Mouse (Mus musculus): ENCODE measurements around the gene Fam57b.

Gene Fam57b

GRCm38 (mm10) chr7:126785056-126785455 lies 12.4 kb upstream of the Fam57b start:
- Histone ChIP-seq H3K27me3 (ENCODE audit: control insufficient read depth, insufficient read depth, low read length, poor library complexity, severe bottlenecking) (no peaks in the 10 kb centered on the region), H3K36me3 (ENCODE audit: control insufficient read depth, insufficient read depth, low read length, poor library complexity, severe bottlenecking) (peaks cover 9% of the 10 kb centered on the region)
- DNase-seq (ENCODE audit: low read depth, low spot score), result no peak

GRCm38 (mm10) chr7:126786142-126786541 lies 11.3 kb upstream of the Fam57b start:
- H3K36me3 ChIP-seq (ENCODE audit: control insufficient read depth, insufficient read depth, low read length, poor library complexity, severe bottlenecking), result peaks cover 9% of the 10 kb centered on the region
- no peaks in the 10 kb centered on the region for H3K27me3 ChIP-seq (ENCODE audit: control insufficient read depth, insufficient read depth, low read length, poor library complexity, severe bottlenecking)
- DNase-seq (ENCODE audit: low read depth, low spot score), result no peak

GRCm38 (mm10) chr7:126789141-126789540 lies 8.3 kb upstream of the Fam57b start:
- DNase-seq (ENCODE audit: low read depth, low spot score), result no peak
- H3K36me3 ChIP-seq (ENCODE audit: control insufficient read depth, insufficient read depth, low read length, poor library complexity, severe bottlenecking), result peaks cover 9% of the 10 kb centered on the region

GRCm38 (mm10) chr7:126791851-126792720 lies 5.4 kb upstream of the Fam57b start, which contains the start of gene Ppp4c:
TSS of gene Ppp4c (minus strand) at chr7:126792496.
- DNase-seq (ENCODE audit: low read depth, low spot score), result peak; percentile 98
- peaks cover 10% of the 10 kb centered on the region for H3K36me3 ChIP-seq (ENCODE audit: control insufficient read depth, insufficient read depth, low read length, poor library complexity, severe bottlenecking)

More at GRCm38 (mm10) chr7:126789141-126789540, 8.3 kb upstream of the Fam57b start:
- no peaks in the 10 kb centered on the region for H3K27me3 ChIP-seq (ENCODE audit: control insufficient read depth, insufficient read depth, low read length, poor library complexity, severe bottlenecking)

GRCm38 (mm10) chr7:126792721-126793443 lies 4.6 kb upstream of the Fam57b start:
- H3K36me3 ChIP-seq (ENCODE audit: control insufficient read depth, insufficient read depth, low read length, poor library complexity, severe bottlenecking), result peaks cover 12% of the 10 kb centered on the region
- DNase-seq (ENCODE audit: low read depth, low spot score), result no peak
- H3K27me3 ChIP-seq (ENCODE audit: control insufficient read depth, insufficient read depth, low read length, poor library complexity, severe bottlenecking), result no peaks in the 10 kb centered on the region

More at GRCm38 (mm10) chr7:126791851-126792720, 5.4 kb upstream of the Fam57b start, which contains the start of gene Ppp4c:
- no peaks in the 10 kb centered on the region for H3K27me3 ChIP-seq (ENCODE audit: control insufficient read depth, insufficient read depth, low read length, poor library complexity, severe bottlenecking)

GRCm38 (mm10) chr7:126793456-126794270 lies 3.8 kb upstream of the Fam57b start:
- DNase-seq (ENCODE audit: low read depth, low spot score), result no peak
- H3K36me3 ChIP-seq (ENCODE audit: control insufficient read depth, insufficient read depth, low read length, poor library complexity, severe bottlenecking), result peaks cover 10% of the 10 kb centered on the region
- H3K27me3 ChIP-seq (ENCODE audit: control insufficient read depth, insufficient read depth, low read length, poor library complexity, severe bottlenecking), result no peaks in the 10 kb centered on the region

GRCm38 (mm10) chr7:126794271-126794605 lies 3.2 kb upstream of the Fam57b start:
- H3K36me3 ChIP-seq (ENCODE audit: control insufficient read depth, insufficient read depth, low read length, poor library complexity, severe bottlenecking), result peaks cover 9% of the 10 kb centered on the region
- no peak for DNase-seq (ENCODE audit: low read depth, low spot score)
- no peaks in the 10 kb centered on the region for H3K27me3 ChIP-seq (ENCODE audit: control insufficient read depth, insufficient read depth, low read length, poor library complexity, severe bottlenecking)

GRCm38 (mm10) chr7:126795387-126796317 lies 1.8 kb upstream of the Fam57b start:
- Histone ChIP-seq H3K27me3 (ENCODE audit: control insufficient read depth, insufficient read depth, low read length, poor library complexity, severe bottlenecking) (no peaks in the 10 kb centered on the region), H3K36me3 (ENCODE audit: control insufficient read depth, insufficient read depth, low read length, poor library complexity, severe bottlenecking) (peaks cover 6% of the 10 kb centered on the region)
- no peak for DNase-seq (ENCODE audit: low read depth, low spot score)

GRCm38 (mm10) chr7:126796350-126796932 lies 1.0 kb upstream of the Fam57b start:
- H3K36me3 ChIP-seq (ENCODE audit: control insufficient read depth, insufficient read depth, low read length, poor library complexity, severe bottlenecking), result peaks cover 6% of the 10 kb centered on the region
- peak; percentile 55 for DNase-seq (ENCODE audit: low read depth, low spot score)
- no peaks in the 10 kb centered on the region for H3K27me3 ChIP-seq (ENCODE audit: control insufficient read depth, insufficient read depth, low read length, poor library complexity, severe bottlenecking)

- Histone ChIP-seq H3K27me3 (ENCODE audit: control insufficient read depth, insufficient read depth, low read length, poor library complexity, severe bottlenecking) (no peaks in the 10 kb centered on the region), H3K36me3 (ENCODE audit: control insufficient read depth, insufficient read depth, low read length, poor library complexity, severe bottlenecking) (peaks cover 6% of the 10 kb centered on the region)
- DNase-seq (ENCODE audit: low read depth, low spot score), result peak; percentile 68
Measured at GRCm38 (mm10) chr7:126798127-126799049, 920 bp downstream of the Fam57b start.

- no peaks in the 10 kb centered on the region for H3K27me3 ChIP-seq (ENCODE audit: control insufficient read depth, insufficient read depth, low read length, poor library complexity, severe bottlenecking)
- DNase-seq (ENCODE audit: low read depth, low spot score), result peak; percentile 97
- H3K36me3 ChIP-seq (ENCODE audit: control insufficient read depth, insufficient read depth, low read length, poor library complexity, severe bottlenecking), result peaks cover 6% of the 10 kb centered on the region
Measured at GRCm38 (mm10) chr7:126799050-126799467, 1.6 kb downstream of the Fam57b start.

GRCm38 (mm10) chr7:126799468-126800268 lies 2.2 kb downstream of the Fam57b start:
- H3K27me3 ChIP-seq (ENCODE audit: control insufficient read depth, insufficient read depth, low read length, poor library complexity, severe bottlenecking), result no peaks in the 10 kb centered on the region
- no peak for DNase-seq (ENCODE audit: low read depth, low spot score)
- peaks cover 6% of the 10 kb centered on the region for H3K36me3 ChIP-seq (ENCODE audit: control insufficient read depth, insufficient read depth, low read length, poor library complexity, severe bottlenecking)

All from splenic B cell, adult 2 months (primary cell).